Mouse (Mus musculus): ENCODE measurements around the gene Catsper1.
"Not testable (repeated sequence)": the region's sequence is repeated elsewhere in the genome, so short reads cannot be mapped to it uniquely, and the experiment has no call there.

Gene Catsper1

GRCm38 (mm10) chr19:5335441-5335840 is at the start of gene Catsper1:
Gene Catsper1, plus strand, starts transcription at chr19:5335741.
- no peak for DNase-seq

GRCm38 (mm10) chr19:5294972-5295735 is 40.4 kb upstream of the Catsper1 start, which contains the start of gene Sf3b2:
Gene Sf3b2, minus strand, starts transcription at chr19:5295455.
- peak; percentile 98 to 99 for DNase-seq

- DNase-seq = no peak
Observed at GRCm38 (mm10) chr19:5295736-5296075, 39.8 kb upstream of the Catsper1 start.

GRCm38 (mm10) chr19:5296630-5297029 is 38.9 kb upstream of the Catsper1 start:
- no peak for DNase-seq

GRCm38 (mm10) chr19:5297903-5298800 is 37.4 kb upstream of the Catsper1 start, which contains the start of gene Gal3st3:
Gene Gal3st3, plus strand, starts transcription at chr19:5298331.
- peak; percentile 56 to 65 for DNase-seq

- DNase-seq = no peak
Observed at GRCm38 (mm10) chr19:5300588-5300987, 35.0 kb upstream of the Catsper1 start.

GRCm38 (mm10) chr19:5302455-5302854 is 33.1 kb upstream of the Catsper1 start:
- DNase-seq = no peak

- no peak for DNase-seq
Observed at GRCm38 (mm10) chr19:5306279-5306678, 29.3 kb upstream of the Catsper1 start.

GRCm38 (mm10) chr19:5306968-5307734 is 28.4 kb upstream of the Catsper1 start:
- DNase-seq = no peak

GRCm38 (mm10) chr19:5309025-5309424 is 26.5 kb upstream of the Catsper1 start:
- DNase-seq = no peak

GRCm38 (mm10) chr19:5313189-5313588 is 22.4 kb upstream of the Catsper1 start:
- no peak for DNase-seq

- no peak for DNase-seq
Observed at GRCm38 (mm10) chr19:5323801-5324200, 11.7 kb upstream of the Catsper1 start.

GRCm38 (mm10) chr19:5327970-5328369 is 7.6 kb upstream of the Catsper1 start:
- no peak for DNase-seq

GRCm38 (mm10) chr19:5334741-5335140 is 800 bp upstream of the Catsper1 start:
- DNase-seq = no peak

- DNase-seq = peak; percentile 81 to 85
Observed at GRCm38 (mm10) chr19:5337975-5338374, 2.4 kb downstream of the Catsper1 start.

GRCm38 (mm10) chr19:5341360-5341759 is 5.8 kb downstream of the Catsper1 start:
- DNase-seq = no peak

GRCm38 (mm10) chr19:5345297-5346131 is 10.0 kb downstream of the Catsper1 start:
- no peak for DNase-seq

- DNase-seq = no peak
Observed at GRCm38 (mm10) chr19:5348064-5348463, 12.5 kb downstream of the Catsper1 start.

- DNase-seq = peak; percentile 64 to 71
Observed at GRCm38 (mm10) chr19:5348526-5349501, 13.3 kb downstream of the Catsper1 start.

- not testable (repeated sequence) for DNase-seq
Observed at GRCm38 (mm10) chr19:5349502-5349873, 13.9 kb downstream of the Catsper1 start, which contains the start of gene Cst6. Gene Cst6, minus strand, starts transcription at chr19:5349574.

- no peak for DNase-seq
Observed at GRCm38 (mm10) chr19:5353609-5354008, 18.1 kb downstream of the Catsper1 start.

Data from cerebellum, adult 18-20 months (tissue).